Mouse (Mus musculus) midbrain, embryonic 13.5 days (tissue): Measurements from ENCODE around the gene Hsd17b1. TPM values are rescaled to one million over a fixed set of nuclear protein-coding genes. Genes with fewer than 3 reads are reported as not detected.

Source experiments
- ATAC-seq: fragments of 200-750 bp; cut with Nextera tagmentation; 2 replicates; pipeline ENCODE4 v1.8.0; 2017; ENCODE audit warnings: mild to moderate bottlenecking, moderate TSS enrichment, moderate library complexity
- H3K27ac ChIP-seq: fragments of 300-500 bp; sonication (generic); 2 replicates; pipeline ENCODE4 v1.5.1; 2015; ENCODE audit warnings: inconsistent platforms, mild to moderate bottlenecking, moderate library complexity
- H3K27me3 ChIP-seq: fragments of 300-500 bp; sonication (generic); 2 replicates; pipeline ENCODE4 v1.6.1; 2015; ENCODE audit warnings: mild to moderate bottlenecking, inconsistent platforms
- H3K36me3 ChIP-seq: fragments of 300-500 bp; sonication (generic); 2 replicates; pipeline ENCODE4 v1.6.1; 2015; ENCODE audit warnings: mild to moderate bottlenecking, inconsistent platforms
- H3K4me1 ChIP-seq: fragments of 300-500 bp; sonication (generic); replicated peaks from 2 replicates; pipeline ENCODE4 v1.6.1; 2015; ENCODE audit warnings: inconsistent platforms
- H3K4me2 ChIP-seq: fragments of 300-500 bp; sonication (generic); replicated peaks from 2 replicates; pipeline ENCODE4 v1.6.1; 2015; ENCODE audit warnings: moderate library complexity, mild to moderate bottlenecking, inconsistent platforms
- H3K4me3 ChIP-seq: fragments of 300-500 bp; sonication (generic); replicated peaks from 2 replicates; pipeline ENCODE4 v1.5.1; 2015; ENCODE audit warnings: mild to moderate bottlenecking, inconsistent platforms
- H3K9ac ChIP-seq: fragments of 300-500 bp; sonication (generic); replicated peaks from 2 replicates; pipeline ENCODE4 v1.6.1; 2015; ENCODE audit warnings: mild to moderate bottlenecking, inconsistent platforms
- H3K9me3 ChIP-seq: fragments of 300-500 bp; sonication (generic); 2 replicates; pipeline ENCODE4 v1.6.1; 2016; ENCODE audit warnings: mild to moderate bottlenecking, inconsistent platforms
- WGBS: fragments of 180-500 bp; shearing (Covaris S2); methylation state at CpG from one replicate; pipeline ENCODE4 v1.1.7; 2015; 5-methylcytosine and 5-hydroxymethylcytosine counted together
- polyA plus RNA-seq: library from polyadenylated mRNA; unstranded; fragments of >200 nt; fragmentation: Nextera tagmentation; extraction: Ambion mirVana; gene quantifications from 2 replicates; pipeline ENCODE4 v1.2.1, GENCODE M21; 2015

Hsd17b1 gene
- polyA plus RNA-seq, 1 experiment from 2014 or later, result not detected

DNA sequence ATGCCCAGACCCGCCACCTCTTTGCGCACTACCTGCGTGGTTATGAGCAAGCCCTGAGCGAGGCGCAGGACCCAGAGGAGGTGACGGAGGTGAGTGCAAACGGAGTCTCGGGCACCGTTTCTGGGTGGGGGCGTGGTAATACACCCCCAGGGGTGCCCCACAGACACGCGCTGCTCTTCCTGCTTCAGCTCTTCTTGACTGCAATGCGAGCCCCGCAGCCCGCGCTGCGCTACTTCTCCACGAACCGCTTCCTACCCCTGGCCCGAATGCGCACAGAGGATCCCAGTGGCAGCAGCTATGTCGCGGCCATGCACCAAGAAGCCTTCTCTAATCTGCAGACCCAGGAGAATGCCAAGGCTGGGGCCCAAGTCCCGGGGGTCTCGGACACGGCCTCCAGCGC is 1.5 kb downstream of the Hsd17b1 start:
- Histone ChIP-seq H3K4me1 (peaks cover 29% of the 10 kb centered on the region), H3K27me3 (peaks cover 53% of the 10 kb centered on the region), H3K27ac (no peak overlapping the region), H3K36me3 (0 out of 2 replicates have a peak, but pooled peaks cover 11% of the 10 kb centered on the region), H3K4me2 (0 out of 2 replicates have a peak overlapping the region, but pooled peaks have one; percentile 15), H3K9ac (no peak overlapping the region; the same call in 1 of the 2 replicates), H3K4me3 (peak overlapping the region; percentile 9; the same call in 1 of the 2 replicates), H3K9me3 (no peaks in the 10 kb centered on the region)
- ATAC-seq, result no peak
- WGBS, result 2% methylated on average over 27 of the region's 27 CpGs

GRCm38 (mm10) chr11:101080421-101080820 is 2.2 kb downstream of the Hsd17b1 start:
- peaks cover 29% of the 10 kb centered on the region for H3K4me1 ChIP-seq
- H3K4me3 ChIP-seq, result no peak overlapping the region
- peaks cover 16% of the 10 kb centered on the region; the same call in 1 of the 2 replicates for H3K36me3 ChIP-seq
- no peak for ATAC-seq
- no peak overlapping the region for H3K27ac ChIP-seq
- peaks cover 53% of the 10 kb centered on the region for H3K27me3 ChIP-seq
- no peak overlapping the region for H3K9ac ChIP-seq
- no peaks in the 10 kb centered on the region for H3K9me3 ChIP-seq
- WGBS, result 68% methylated on average over 5 of the region's 5 CpGs
- no peak overlapping the region for H3K4me2 ChIP-seq

DNA sequence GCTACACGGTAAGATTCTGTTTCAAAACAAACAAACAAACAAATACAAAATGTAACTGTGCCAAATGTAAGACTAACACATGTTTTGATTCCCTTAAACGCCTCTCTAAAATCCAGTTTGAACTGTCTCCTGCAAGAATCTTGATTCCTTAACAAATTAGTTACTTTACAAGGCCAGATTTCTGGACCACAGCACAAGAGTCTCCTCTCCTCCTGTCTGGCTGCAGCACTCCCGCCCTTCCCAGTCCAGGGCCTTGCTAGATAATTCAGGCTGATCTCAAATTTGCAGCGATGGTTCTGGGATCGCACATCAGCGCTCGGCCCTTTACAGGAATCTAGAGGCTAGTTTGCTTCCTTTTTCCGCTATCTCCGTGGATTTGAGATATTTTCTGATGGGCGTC is 3.4 kb downstream of the Hsd17b1 start:
- WGBS, result 6% methylated on average over 10 of the region's 10 CpGs
- Histone ChIP-seq H3K27me3 (peaks cover 48% of the 10 kb centered on the region), H3K4me1 (peaks cover 41% of the 10 kb centered on the region), H3K36me3 (peaks cover 19% of the 10 kb centered on the region; the same call in 1 of the 2 replicates), H3K27ac (peak overlapping the region; percentile 90), H3K9ac (peak overlapping the region; percentile 93), H3K4me3 (peak overlapping the region; percentile 87), H3K9me3 (no peaks in the 10 kb centered on the region), H3K4me2 (peak overlapping the region; percentile 93)
- no peak for ATAC-seq

- under 1% methylated on average over 51 of the region's 51 CpGs for WGBS
- peaks cover 11% of the 10 kb centered on the region; the same call in 1 of the 2 replicates for H3K36me3 ChIP-seq
Measured at GRCm38 (mm10) chr11:101082208-101083082, 4.2 kb downstream of the Hsd17b1 start, which contains the start of gene Coasy. TSS of gene Coasy (plus strand) at chr11:101082565.

GRCm38 (mm10) chr11:101083083-101083697 is 5.0 kb downstream of the Hsd17b1 start:
- Histone ChIP-seq H3K27me3 (peaks cover 33% of the 10 kb centered on the region), H3K4me2 (peak overlapping the region; percentile 93), H3K9me3 (no peaks in the 10 kb centered on the region), H3K36me3 (peaks cover 10% of the 10 kb centered on the region; the same call in 1 of the 2 replicates), H3K4me1 (peaks cover 50% of the 10 kb centered on the region), H3K27ac (peak overlapping the region; percentile 90), H3K4me3 (peak overlapping the region; percentile 87), H3K9ac (peak overlapping the region; percentile 93)
- peak; percentile 40 for ATAC-seq
- WGBS, result 39% methylated on average over 19 of the region's 19 CpGs

More at GRCm38 (mm10) chr11:101082208-101083082, 4.2 kb downstream of the Hsd17b1 start, which contains the start of gene Coasy:
- Histone ChIP-seq H3K9ac (peak within 1 kb of the TSS; percentile 93), H3K4me2 (peak within 1 kb of the TSS; percentile 93), H3K27ac (peak within 1 kb of the TSS; percentile 90), H3K27me3 (peaks cover 40% of the 10 kb centered on the region), H3K4me3 (peak within 1 kb of the TSS; percentile 87), H3K4me1 (peaks cover 43% of the 10 kb centered on the region), H3K9me3 (no peaks in the 10 kb centered on the region)
- ATAC-seq, result peak; percentile 87

DNA sequence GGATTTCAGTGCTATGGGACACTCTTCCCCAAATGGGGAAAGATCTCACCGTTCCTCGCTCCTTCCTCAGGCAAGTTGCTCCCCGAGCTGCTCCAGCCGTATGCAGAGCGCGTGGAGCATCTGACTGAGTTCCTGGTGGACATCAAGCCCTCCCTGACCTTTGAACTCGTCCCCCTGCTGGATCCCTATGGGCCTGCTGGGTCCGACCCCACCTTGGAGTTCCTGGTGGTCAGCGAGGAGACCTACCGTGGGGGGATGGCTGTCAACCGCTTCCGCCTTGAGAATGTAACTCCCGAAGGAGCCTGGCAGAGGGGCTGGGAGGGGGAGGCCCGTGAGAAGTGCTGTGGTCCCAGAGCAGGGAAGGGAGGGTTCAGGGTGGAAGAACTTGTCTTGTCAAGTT is 6.0 kb downstream of the Hsd17b1 start:
- WGBS, result 84% methylated on average over 14 of the region's 14 CpGs
- Histone ChIP-seq H3K36me3 (peaks cover 13% of the 10 kb centered on the region), H3K4me2 (no peak overlapping the region), H3K27ac (no peak overlapping the region), H3K9me3 (no peaks in the 10 kb centered on the region), H3K9ac (no peak overlapping the region; the same call in 1 of the 2 replicates), H3K4me1 (peaks cover 55% of the 10 kb centered on the region), H3K27me3 (peaks cover 22% of the 10 kb centered on the region), H3K4me3 (no peak overlapping the region)
- ATAC-seq, result no peak

- no peak for ATAC-seq
- H3K4me3 ChIP-seq, result no peak overlapping the region
- no peak overlapping the region for H3K4me2 ChIP-seq
- WGBS, result 95% methylated on average over 12 of the region's 12 CpGs
- H3K27ac ChIP-seq, result no peak overlapping the region
- 0 out of 2 replicates have a peak overlapping the region, but pooled peaks have one; percentile 11 for H3K9ac ChIP-seq
- no peaks in the 10 kb centered on the region for H3K9me3 ChIP-seq
- peaks cover 51% of the 10 kb centered on the region for H3K4me1 ChIP-seq
- H3K36me3 ChIP-seq, result peaks cover 19% of the 10 kb centered on the region
- peaks cover 17% of the 10 kb centered on the region for H3K27me3 ChIP-seq
Measured at GRCm38 (mm10) chr11:101084811-101085210, 6.6 kb downstream of the Hsd17b1 start.

DNA sequence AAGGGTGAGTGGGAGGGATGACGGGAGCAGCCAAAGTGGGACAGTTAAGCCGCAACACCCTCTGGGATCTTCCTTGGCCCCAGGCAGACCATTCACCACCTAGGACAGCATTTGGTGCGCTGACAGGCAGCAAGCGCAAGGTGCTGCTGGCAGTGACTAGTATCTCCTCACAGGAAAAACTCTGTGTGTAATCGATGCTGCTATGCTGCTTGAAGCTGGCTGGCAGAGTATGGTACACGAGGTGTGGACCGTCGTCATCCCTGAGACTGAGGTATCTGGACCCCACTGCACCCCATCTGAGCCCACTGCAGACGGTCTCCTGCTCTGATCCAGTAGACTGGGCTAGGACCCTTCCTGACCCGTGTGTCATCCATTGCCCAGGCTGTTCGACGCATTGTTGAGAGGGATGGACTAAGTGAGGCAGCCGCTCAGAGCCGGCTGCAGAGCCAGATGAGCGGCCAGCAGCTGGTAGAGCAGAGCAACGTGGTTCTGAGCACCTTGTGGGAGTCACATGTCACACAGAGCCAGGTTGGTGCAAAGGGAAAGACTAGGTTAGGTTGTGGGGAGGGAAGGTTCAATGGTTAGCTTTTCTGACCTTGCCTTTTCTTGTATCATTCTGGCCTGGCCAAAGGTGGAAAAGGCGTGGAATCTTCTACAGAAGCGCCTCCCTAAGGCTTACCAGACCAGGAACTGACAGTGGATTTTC is 7.6 kb downstream of the Hsd17b1 start:
- no peaks in the 10 kb centered on the region for H3K9me3 ChIP-seq
- no peak overlapping the region for H3K27ac ChIP-seq
- H3K36me3 ChIP-seq, result peaks cover 29% of the 10 kb centered on the region
- peak overlapping the region; percentile 96; the same call in 1 of the 2 replicates for H3K4me2 ChIP-seq
- peaks cover 7% of the 10 kb centered on the region for H3K27me3 ChIP-seq
- 0 out of 2 replicates have a peak overlapping the region, but pooled peaks have one; percentile 79 for H3K4me3 ChIP-seq
- ATAC-seq, result no peak
- H3K4me1 ChIP-seq, result peaks cover 50% of the 10 kb centered on the region
- 91% methylated on average over 18 of the region's 18 CpGs for WGBS
- H3K9ac ChIP-seq, result 0 out of 2 replicates have a peak overlapping the region, but pooled peaks have one; percentile 54

DNA sequence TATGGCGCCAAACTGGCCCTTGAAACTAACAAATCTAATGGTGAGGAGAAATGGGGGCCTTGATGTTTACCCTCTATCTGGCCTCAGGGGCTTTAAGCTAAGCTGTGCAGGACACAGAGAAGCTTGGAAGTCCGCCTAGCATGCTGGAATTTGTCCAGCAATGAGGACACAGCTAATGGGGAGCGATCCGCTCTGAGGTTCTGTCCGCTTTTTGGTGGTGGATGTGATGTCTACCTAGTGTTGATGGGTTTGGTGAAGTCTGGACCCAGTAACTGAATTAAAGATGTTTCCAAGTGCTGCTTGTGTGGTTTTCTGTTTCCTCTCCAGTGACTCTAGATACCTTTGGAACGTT is 8.1 kb downstream of the Hsd17b1 start:
- H3K9ac ChIP-seq, result peak overlapping the region; percentile 54; the same call in 1 of the 2 replicates
- peak overlapping the region; percentile 79 for H3K4me3 ChIP-seq
- peak overlapping the region; percentile 96 for H3K4me2 ChIP-seq
- H3K27ac ChIP-seq, result peak overlapping the region; percentile 88
- ATAC-seq, result no peak
- H3K36me3 ChIP-seq, result peaks cover 34% of the 10 kb centered on the region
- H3K4me1 ChIP-seq, result peaks cover 48% of the 10 kb centered on the region
- no peaks in the 10 kb centered on the region for H3K9me3 ChIP-seq
- WGBS, result 85% methylated on average over 6 of the region's 6 CpGs
- peaks cover 2% of the 10 kb centered on the region for H3K27me3 ChIP-seq

- WGBS, result 1% methylated on average over 52 of the region's 52 CpGs
Measured at GRCm38 (mm10) chr11:101086756-101087681, 8.8 kb downstream of the Hsd17b1 start, which contains the start of gene Mlx. TSS of gene Mlx (plus strand) at chr11:101087277.

More at GRCm38 (mm10) chr11:101086756-101087681, 8.8 kb downstream of the Hsd17b1 start, which contains the start of gene Mlx:
- Histone ChIP-seq H3K27ac (peak within 1 kb of the TSS; percentile 88), H3K27me3 (no peaks in the 10 kb centered on the region), H3K9ac (peak within 1 kb of the TSS; percentile 91), H3K4me3 (peak within 1 kb of the TSS; percentile 79), H3K36me3 (peaks cover 41% of the 10 kb centered on the region), H3K4me1 (peaks cover 41% of the 10 kb centered on the region), H3K4me2 (peak within 1 kb of the TSS; percentile 96), H3K9me3 (no peaks in the 10 kb centered on the region)
- ATAC-seq, result peak; percentile 82
